Mouse (Mus musculus): ENCODE measurements around the gene Ccnj. TPM values are rescaled to one million over a fixed set of nuclear protein-coding genes. Genes with fewer than 3 reads are reported as not detected.

The Ccnj gene
- 7.9 and 8.2 TPM in 2 replicates for polyA plus RNA-seq (2015; fragmentation: Nextera tagmentation; extraction: Ambion mirVana)

DNA sequence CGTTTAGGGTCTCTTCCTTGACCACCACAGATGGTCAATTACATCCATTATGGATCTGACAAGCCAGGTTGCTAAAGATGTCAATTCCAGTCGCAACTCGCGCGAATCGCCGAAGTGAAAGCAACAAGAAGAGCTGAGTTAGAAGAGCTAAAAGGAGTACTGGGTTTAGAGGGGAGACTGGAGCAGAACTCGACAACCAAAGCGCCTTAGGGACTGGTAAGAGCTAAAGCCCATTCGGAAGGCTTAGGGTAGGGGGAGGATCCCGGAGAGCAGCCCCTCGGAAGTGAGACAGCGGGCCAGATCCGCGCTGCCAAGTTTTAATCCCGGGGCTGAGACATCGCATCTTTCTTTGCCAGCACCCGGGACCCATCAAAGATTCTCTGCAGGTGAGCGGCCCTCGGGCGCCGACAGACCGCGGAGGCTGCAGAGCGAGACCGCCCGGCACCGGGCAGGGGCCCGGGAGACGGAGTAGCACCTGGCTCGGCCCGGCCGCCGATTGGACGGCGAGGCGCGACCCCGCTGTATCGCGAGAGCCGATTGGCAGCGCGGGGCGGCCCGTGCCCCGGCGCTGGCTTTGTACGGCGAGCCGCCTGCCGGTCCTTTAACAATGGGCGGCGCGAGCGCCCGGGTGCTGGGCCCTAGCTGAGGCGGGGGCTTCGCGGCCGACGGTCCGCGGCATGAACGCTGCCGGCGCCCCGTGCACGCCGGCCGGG is at the start of gene Ccnj:
Gene Ccnj, plus strand, starts transcription at position 577 of the 713 bp plus-strand sequence.

DNA sequence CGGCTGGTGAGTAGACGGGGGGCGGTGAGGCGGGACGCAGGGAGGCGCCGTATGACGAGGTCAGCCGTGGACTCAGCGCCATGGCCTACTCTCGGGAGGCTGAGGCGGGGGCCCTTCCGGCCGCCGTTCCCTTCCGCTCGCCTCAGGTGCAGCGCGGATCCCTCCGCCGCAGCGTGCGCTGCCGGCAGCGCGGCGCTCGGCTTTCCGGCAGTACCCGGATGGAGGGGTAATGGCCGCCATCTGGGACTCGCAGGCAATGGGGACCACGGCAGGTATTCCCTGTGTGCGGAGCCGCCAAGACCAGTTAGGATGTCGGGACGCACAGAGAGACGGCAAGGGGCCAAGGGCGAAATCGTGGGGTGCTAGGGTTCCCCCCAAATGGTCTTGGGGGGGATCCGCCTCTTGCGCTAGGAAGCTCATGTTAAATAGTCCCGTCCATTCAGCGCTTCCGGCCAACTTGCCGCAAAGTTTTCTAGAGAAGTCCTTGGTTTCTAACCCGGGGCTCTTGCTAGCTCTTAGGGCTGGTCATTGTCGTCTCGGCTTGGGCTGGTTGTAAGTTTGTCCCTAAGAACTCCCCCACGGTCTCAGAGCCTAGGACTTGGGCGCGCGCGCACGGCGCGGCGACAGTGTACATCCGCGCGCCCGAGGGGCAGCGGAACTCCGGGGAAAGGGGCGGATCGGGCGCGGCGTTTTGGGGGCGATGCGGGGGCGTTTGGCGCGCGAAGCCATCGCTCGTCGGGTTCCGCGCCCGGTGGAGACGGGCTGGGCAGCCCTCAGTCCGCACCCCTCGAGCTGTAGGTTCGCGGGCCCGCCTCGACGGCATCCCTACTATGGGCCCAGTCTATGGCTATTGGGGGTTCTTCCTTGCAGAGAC is 63.7 kb downstream of the Ccnj start, which contains the start of gene Zfp518a:
Gene Zfp518a, plus strand, starts transcription at position 187 of the 874 bp plus-strand sequence.

Small RNAs within 50 kb of the gene (microRNA-seq; reads per million reads assigned to microRNA genes)
- not detected for gene Mir8092

Other genes starting within 250 kb of the Ccnj start
- 24.4 and 28.0 TPM in 2 replicates for gene Aldh18a1, start 242.8 kb upstream of the Ccnj start, polyA plus RNA-seq (2015; fragmentation: Nextera tagmentation; extraction: Ambion mirVana)
- 14.0 and 14.8 TPM in 2 replicates for gene Tctn3, start 219.0 kb upstream of the Ccnj start, polyA plus RNA-seq (2015; fragmentation: Nextera tagmentation; extraction: Ambion mirVana)
- 8.3 and 9.8 TPM in 2 replicates for gene Entpd1, start 218.9 kb upstream of the Ccnj start, polyA plus RNA-seq (2015; fragmentation: Nextera tagmentation; extraction: Ambion mirVana)
- gene Cc2d2b, start 82.5 kb upstream of the Ccnj start, polyA plus RNA-seq (2015; fragmentation: Nextera tagmentation; extraction: Ambion mirVana), result 0.32 and 0.36 TPM in 2 replicates
- gene Zfp518a, start 63.4 kb downstream of the Ccnj start, polyA plus RNA-seq (2015; fragmentation: Nextera tagmentation; extraction: Ambion mirVana), result 2.8 and 3.6 TPM in 2 replicates
- gene Blnk, start 163.3 kb downstream of the Ccnj start, polyA plus RNA-seq (2015; fragmentation: Nextera tagmentation; extraction: Ambion mirVana), result 1.5 and 2.3 TPM in 2 replicates
- gene Dntt, start 198.0 kb downstream of the Ccnj start, polyA plus RNA-seq (2015; fragmentation: Nextera tagmentation; extraction: Ambion mirVana), result 0.13 and 0.15 TPM in 2 replicates
- 0.08 TPM in 1 of 2 replicates, not detected in the other for gene Opalin, start 245.8 kb downstream of the Ccnj start, polyA plus RNA-seq (2015; fragmentation: Nextera tagmentation; extraction: Ambion mirVana)